Mouse (Mus musculus) CH12.LX (cell line): ENCODE data around the gene Nanos2. TPM values are rescaled to one million over a fixed set of nuclear protein-coding genes. Genes with fewer than 3 reads are reported as not detected.
A peak's percentile ranks its signal among the peaks of the same experiment; 100 is the strongest.

Experiments
- DNase-seq: peaks from one replicate; pipeline ENCODE4 v3.0.0-alpha.2; 2013; ENCODE audit errors: extremely low read depth
- H3K27ac ChIP-seq: 2 replicates; pipeline ENCODE4 v1.5.1; 2012; ENCODE audit warnings: low read depth, mild to moderate bottlenecking, control low read depth, moderate library complexity; ENCODE audit not compliant: insufficient read depth
- H3K27me3 ChIP-seq: replicated peaks from 2 replicates; pipeline ENCODE3; 2012; ENCODE audit warnings: inconsistent platforms
- H3K36me3 ChIP-seq, 2 experiments: replicated peaks in 1 of 2; 2 replicates each; pipeline versions ENCODE3 to v1.6.1; 2012; ENCODE audit warnings: inconsistent platforms in 1 of 2, low read length in 1 of 2, mild to moderate bottlenecking in 1 of 2, mixed read lengths in 1 of 2, moderate library complexity in 1 of 2; ENCODE audit not compliant: control insufficient read depth in 1 of 2, insufficient read depth in 1 of 2
- H3K4me1 ChIP-seq, 2 experiments: 2 replicates each; pipeline ENCODE4 v1.6.1; 2012; ENCODE audit warnings: inconsistent platforms in 1 of 2, moderate library complexity in 1 of 2; ENCODE audit not compliant: insufficient read depth in 2 of 2, control insufficient read depth in 1 of 2
- H3K4me2 ChIP-seq: 2 replicates; pipeline ENCODE4 v1.6.1; 2012; ENCODE audit warnings: low read depth, mild to moderate bottlenecking, control low read depth; ENCODE audit not compliant: poor library complexity, insufficient read depth, severe bottlenecking
- H3K4me3 ChIP-seq, 3 experiments: fragments of 150-350 bp in 1 of 3; sonication (generic) in 1 of 3; replicated peaks in 1 of 3; 2 replicates each; pipeline versions ENCODE3 to v1.5.1; 2011 to 2012; ENCODE audit warnings: low read depth in 2 of 3, low read length in 2 of 3, mild to moderate bottlenecking in 2 of 3, moderate library complexity in 2 of 3, control low read depth in 1 of 3, improper control_type of control experiment in 1 of 3, inconsistent platforms in 1 of 3, mixed read lengths in 1 of 3; ENCODE audit not compliant: poor library complexity in 1 of 3
- H3K79me2 ChIP-seq: replicated peaks from 2 replicates; pipeline ENCODE4 v1.6.1; 2012; ENCODE audit warnings: mild to moderate bottlenecking, moderate library complexity; ENCODE audit not compliant: control insufficient read depth, poor library complexity, insufficient read depth, severe bottlenecking; ENCODE audit errors: extremely low read depth
- H3K9ac ChIP-seq: 2 replicates; pipeline ENCODE4 v1.6.1; 2012; ENCODE audit warnings: low read depth, mild to moderate bottlenecking, control low read depth, moderate library complexity; ENCODE audit not compliant: insufficient read depth
- H3K9me3 ChIP-seq: replicated peaks from 2 replicates; pipeline ENCODE3; 2012; ENCODE audit warnings: low read length, inconsistent platforms, mixed read lengths
- BHLHE40 ChIP-seq: IDR thresholded peaks from 2 replicates; pipeline ENCODE4 v1.6.1; 2011; ENCODE audit warnings: mild to moderate bottlenecking, low read depth, low read length, improper control_type of control experiment
- CHD1 ChIP-seq: IDR thresholded peaks from 2 replicates; pipeline ENCODE4 v1.6.1; 2012; ENCODE audit warnings: low read depth, low read length, improper control_type of control experiment, inconsistent platforms
- CHD2 ChIP-seq: IDR thresholded peaks from 2 replicates; pipeline ENCODE4 v1.6.1; 2011; ENCODE audit warnings: low read length, improper control_type of control experiment
- CTCF ChIP-seq, 2 experiments: IDR thresholded peaks in 1 of 2; conservative IDR thresholded peaks in 1 of 2; 2 replicates each; pipeline ENCODE4 v1.5.1; 2011 to 2012; ENCODE audit warnings: low read depth in 2 of 2, low read length in 2 of 2, improper control_type of control experiment in 1 of 2, inconsistent platforms in 1 of 2, mild to moderate bottlenecking in 1 of 2, moderate library complexity in 1 of 2
- ETS1 ChIP-seq: conservative IDR thresholded peaks from 2 replicates; pipeline ENCODE4 v1.6.1; 2012; ENCODE audit warnings: low read depth, mild to moderate bottlenecking, inconsistent platforms, low read length, improper control_type of control experiment, moderate library complexity
- GABPA ChIP-seq: IDR thresholded peaks from 2 replicates; pipeline ENCODE4 v1.6.1; 2012; ENCODE audit warnings: low read depth, low read length, improper control_type of control experiment, inconsistent platforms; ENCODE audit not compliant: insufficient replicate concordance
- HCFC1 ChIP-seq: IDR thresholded peaks from 2 replicates; pipeline ENCODE4 v1.6.1; 2012; ENCODE audit warnings: low read depth, mild to moderate bottlenecking, inconsistent platforms, low read length, improper control_type of control experiment
- JUN ChIP-seq: IDR thresholded peaks from 2 replicates; pipeline ENCODE4 v1.6.1; 2011; ENCODE audit warnings: low read depth, mild to moderate bottlenecking, low read length, improper control_type of control experiment, moderate library complexity; ENCODE audit not compliant: insufficient read depth
- JUND ChIP-seq: conservative IDR thresholded peaks from 2 replicates; pipeline ENCODE4 v1.6.1; 2011; ENCODE audit warnings: low read depth, low read length, improper control_type of control experiment
- MAFK ChIP-seq: IDR thresholded peaks from 2 replicates; pipeline ENCODE4 v1.6.1; 2011; ENCODE audit warnings: low read length, improper control_type of control experiment; ENCODE audit not compliant: insufficient replicate concordance
- MAX ChIP-seq: IDR thresholded peaks from 2 replicates; pipeline ENCODE4 v1.6.1; 2011; ENCODE audit warnings: low read length, improper control_type of control experiment
- MAZ ChIP-seq: IDR thresholded peaks from 2 replicates; pipeline ENCODE4 v1.6.1; 2012; ENCODE audit warnings: low read depth, mild to moderate bottlenecking, inconsistent platforms, low read length, improper control_type of control experiment, moderate library complexity
- MXI1 ChIP-seq: IDR thresholded peaks from 2 replicates; pipeline ENCODE4 v1.6.1; 2011; ENCODE audit warnings: mild to moderate bottlenecking, low read depth, low read length, improper control_type of control experiment
- MYC ChIP-seq: IDR thresholded peaks from 2 replicates; pipeline ENCODE4 v1.6.1; 2011; ENCODE audit warnings: low read depth, mild to moderate bottlenecking, improper control_type of control experiment, low read length
- NELFE ChIP-seq: IDR thresholded peaks from 2 replicates; pipeline ENCODE4 v1.6.1; 2011; ENCODE audit warnings: low read depth, low read length, improper control_type of control experiment
- POLR2A ChIP-seq: IDR thresholded peaks from 2 replicates; pipeline ENCODE4 v1.6.1; 2011; ENCODE audit warnings: low read depth, mild to moderate bottlenecking, improper control_type of control experiment, low read length
- RAD21 ChIP-seq: IDR thresholded peaks from 2 replicates; pipeline ENCODE4 v1.6.1; 2011; ENCODE audit warnings: low read depth, mild to moderate bottlenecking, low read length, improper control_type of control experiment, moderate library complexity
- SIN3A ChIP-seq: IDR thresholded peaks from 2 replicates; pipeline ENCODE4 v1.6.1; 2012; ENCODE audit warnings: low read length, improper control_type of control experiment, inconsistent platforms
- SMC3 ChIP-seq: IDR thresholded peaks from 2 replicates; pipeline ENCODE4 v1.6.1; 2011; ENCODE audit warnings: low read depth, low read length, improper control_type of control experiment
- UBTF ChIP-seq: IDR thresholded peaks from 2 replicates; pipeline ENCODE4 v1.6.1; 2012; ENCODE audit warnings: low read depth, mild to moderate bottlenecking, inconsistent platforms, low read length, improper control_type of control experiment, moderate library complexity
- USF2 ChIP-seq: conservative IDR thresholded peaks from 2 replicates; pipeline ENCODE4 v1.6.1; 2011; ENCODE audit warnings: low read depth, low read length, improper control_type of control experiment
- ZC3H11A ChIP-seq: IDR thresholded peaks from 2 replicates; pipeline ENCODE4 v1.6.1; 2012; ENCODE audit warnings: low read depth, mild to moderate bottlenecking, inconsistent platforms, low read length, improper control_type of control experiment
- ZMIZ1 ChIP-seq: IDR thresholded peaks from 2 replicates; pipeline ENCODE4 v1.6.1; 2012; ENCODE audit warnings: low read depth, mild to moderate bottlenecking, inconsistent platforms, low read length, improper control_type of control experiment
- ZNF384 ChIP-seq: IDR thresholded peaks from 2 replicates; pipeline ENCODE4 v1.6.1; 2012; ENCODE audit warnings: low read depth, low read length, improper control_type of control experiment, inconsistent platforms
- dilution Hi-C: fragments of 300-500 bp; cut with MboI; formaldehyde crosslinking; loops from 2 replicates; pipeline ENCODE4 v1.14.3; 2020; ENCODE audit warnings: low sequenced_read_pairs; ENCODE audit not compliant: extremely low pct_unique_long_range_greater_than_20kb, extremely low pct_ligation_motif_present
- in situ Hi-C: fragments of 300-500 bp; cut with MboI; formaldehyde crosslinking; loops from 3 replicates; pipeline ENCODE4 v1.14.3; 2019; ENCODE audit warnings: low sequenced_read_pairs, low pct_ligation_motif_present, low pct_unique_long_range_greater_than_20kb, mixed read lengths
- polyA plus RNA-seq: library from polyadenylated mRNA; unstranded; fragments of >175 nt; gene quantifications from 2 replicates; pipeline ENCODE4 v1.2.1, GENCODE M21; 2012; ENCODE audit warnings: low read depth; ENCODE audit not compliant: insufficient read length
- total RNA-seq, 2 experiments: library from RNA; depleted of rRNA; stranded (reverse); fragments of 300-350 nt in 1 of 2; fragments of >200 nt in 1 of 2; gene quantifications; 2 replicates each; pipeline ENCODE4 v1.2.3; 2012 to 2014

The Nanos2 gene
- total and polyA plus RNA-seq, 3 experiments = not detected

DNA sequence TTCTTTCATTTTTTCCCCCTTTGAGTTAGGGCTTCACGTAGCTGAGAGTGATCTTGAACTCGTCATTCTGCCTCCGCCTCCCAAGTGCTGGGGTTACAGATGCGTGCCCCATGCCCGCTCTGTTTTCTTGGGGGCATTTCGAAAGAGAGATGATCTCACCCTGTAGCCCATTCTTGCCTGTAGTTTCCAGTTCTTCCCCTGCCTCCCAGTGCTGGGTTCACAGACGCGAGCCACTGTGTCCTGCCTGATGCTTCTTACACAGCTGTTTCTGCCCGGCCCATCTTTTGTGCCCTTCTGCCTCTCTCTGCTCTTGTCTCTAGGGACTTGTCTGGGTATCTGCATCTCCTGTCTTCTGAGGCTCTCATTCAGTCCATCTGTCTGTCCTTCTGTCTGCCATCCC lies 44.4 kb upstream of the Nanos2 start:
- dilution Hi-C loops (no loop called here), in situ Hi-C loops (no loop called here)
- no peak overlapping the region for H3K27ac ChIP-seq
- DNase-seq = no peak
- no peak overlapping the region for H3K4me3 ChIP-seq
- H3K4me2 ChIP-seq = 0 out of 2 replicates have a peak overlapping the region, but pooled peaks have one; percentile 5
- peaks cover 80% of the 10 kb centered on the region for H3K27me3 ChIP-seq
- H3K79me2 ChIP-seq = no peaks in the 10 kb centered on the region
- TF ChIP-seq UBTF (no peak), POLR2A (no peak)
- no peak overlapping the region for H3K9ac ChIP-seq
- no peaks in the 10 kb centered on the region for H3K36me3 ChIP-seq
- H3K4me1 ChIP-seq = peaks cover 0 to 17% of the 10 kb centered on the region in 2 experiments; a peak in 2 of 4 replicates
- no peaks in the 10 kb centered on the region for H3K9me3 ChIP-seq

DNA sequence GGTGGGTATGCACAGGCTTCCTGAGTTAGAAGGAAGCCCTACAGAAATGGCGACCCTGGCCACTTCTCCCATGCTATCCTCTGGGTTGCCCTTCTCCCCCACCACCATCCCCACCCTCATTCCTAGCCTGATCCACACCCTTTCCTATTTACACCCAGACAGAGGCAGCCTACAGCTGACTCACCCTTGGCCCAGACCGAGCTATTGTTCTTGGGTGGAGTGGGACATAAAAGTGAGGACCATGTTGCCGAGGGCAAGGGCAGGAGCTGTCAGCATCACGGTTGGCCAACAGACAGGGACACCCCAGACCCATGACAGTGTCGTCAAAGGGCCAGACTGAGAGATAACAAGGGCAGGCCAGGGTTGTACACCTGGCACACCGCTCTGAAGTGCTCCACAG lies 39.0 kb upstream of the Nanos2 start:
- Histone ChIP-seq H3K27ac (no peak overlapping the region), H3K36me3 (no peaks in the 10 kb centered on the region), H3K4me2 (no peak overlapping the region), H3K9ac (no peak overlapping the region), H3K9me3 (no peaks in the 10 kb centered on the region), H3K4me1 (peaks cover 0 to 6% of the 10 kb centered on the region in 2 experiments; a peak in 1 of 4 replicates), H3K4me3 (no peak overlapping the region), H3K79me2 (no peaks in the 10 kb centered on the region), H3K27me3 (peaks cover 66% of the 10 kb centered on the region)
- no peak for DNase-seq
- in situ Hi-C loops = no loop called here
- dilution Hi-C loops = no loop called here
- TF ChIP-seq BHLHE40 (no peak), MAZ (no peak), JUN (no peak), RAD21 (no peak), HCFC1 (no peak)
- TF ChIP-seq, all 38 proteins: peak for 0

DNA sequence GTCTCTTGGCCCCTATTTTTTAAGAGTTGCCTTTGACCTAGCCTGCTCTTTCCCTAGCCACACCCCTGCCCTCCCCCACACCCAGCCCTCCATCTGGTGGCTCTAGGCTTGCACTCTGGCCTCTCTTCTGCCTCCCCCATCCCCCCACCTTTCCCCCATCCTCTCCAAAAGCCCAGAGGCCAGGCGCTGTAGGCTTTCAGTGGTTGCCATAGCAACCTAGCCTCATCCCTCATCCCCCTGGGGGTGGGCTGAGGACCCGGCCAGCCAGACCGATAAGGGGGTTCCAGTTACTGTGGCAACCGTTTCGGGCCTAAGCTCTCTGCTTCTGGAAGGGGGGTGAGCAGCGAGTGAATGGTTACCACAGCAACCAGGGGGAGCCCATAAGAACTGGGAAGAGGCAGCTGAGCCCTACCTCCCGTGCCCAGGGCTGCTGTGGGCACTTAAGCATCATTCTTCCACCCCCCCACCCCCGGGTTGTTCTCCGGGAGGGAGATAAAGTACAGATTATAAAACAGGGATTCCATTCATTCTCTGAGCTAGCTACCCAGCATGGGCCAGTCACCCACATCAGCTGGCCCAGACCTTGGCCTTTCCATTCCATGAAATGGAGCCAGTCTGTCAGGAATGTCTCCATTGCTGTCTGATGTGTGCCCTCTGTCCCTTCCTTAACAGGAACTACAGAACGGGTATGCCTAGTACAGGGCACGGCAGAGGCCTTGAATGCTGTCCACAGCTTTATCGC lies 37.2 kb upstream of the Nanos2 start:
- no peak for DNase-seq
- Histone ChIP-seq H3K27me3 (peaks cover 67% of the 10 kb centered on the region), H3K27ac (no peak overlapping the region), H3K4me3 (no peak overlapping the region), H3K9me3 (no peaks in the 10 kb centered on the region), H3K4me2 (no peak overlapping the region; the same call in 1 of the 2 replicates), H3K79me2 (no peaks in the 10 kb centered on the region), H3K36me3 (no peaks in the 10 kb centered on the region), H3K4me1 (peaks cover 0 to 6% of the 10 kb centered on the region in 2 experiments; a peak in 1 of 4 replicates), H3K9ac (no peak overlapping the region)
- TF ChIP-seq SIN3A (no peak), MAX (no peak), ZC3H11A (no peak), GABPA (no peak), USF2 (no peak), JUND (no peak), MYC (no peak), SMC3 (no peak), NELFE (no peak), CTCF (conservative IDR thresholded peaks at IDR 0.05 in 1 of 2, IDR thresholded peaks at IDR 0.05 in 1 of 2; ENCODE audit: low read depth in 2 of 2, low read length in 2 of 2) (no peak), MAZ (no peak), CHD1 (no peak), ZNF384 (no peak), JUN (no peak), CHD2 (no peak), UBTF (no peak), ETS1 (no peak), ZMIZ1 (no peak), MXI1 (no peak), MAFK (no peak)
- in situ Hi-C loops (no loop called here), dilution Hi-C loops (no loop called here)
